Comparison of ENCODE assay signal across 15 mouse cellular contexts in the genomic region with DNA sequence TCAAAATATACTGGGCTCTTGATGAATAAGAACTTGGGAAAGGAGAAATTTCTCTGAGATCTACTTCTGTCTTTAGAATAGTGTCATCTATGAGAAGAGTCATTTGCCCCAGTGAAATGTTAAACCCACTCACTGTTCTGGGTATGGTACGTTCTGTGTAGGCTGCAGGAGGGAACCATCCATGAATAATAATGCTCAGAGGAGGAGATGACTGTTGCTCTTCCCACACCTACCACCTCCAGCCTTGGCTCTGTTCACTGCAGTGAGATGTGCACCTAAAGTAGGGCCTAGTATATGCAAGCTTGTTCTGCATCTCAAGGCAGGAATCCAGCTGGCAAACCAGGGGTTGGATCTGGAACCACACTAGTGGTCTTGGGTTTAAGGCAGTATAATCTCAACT.
A peak's percentile ranks its signal among the peaks of the same experiment; 100 is the strongest.
DNase-seq lines count a peak whose midpoint lies in the region.
"Had no signal": no experiment of that assay in that cellular context is flagged by ENCODE, and none has a peak within 500 bp of the region (broad histone marks: within the 10 kb centered on the region; RNA-seq: fewer than 3 reads in every experiment).

No protein-coding gene starts in this region.

- peak; percentile 78 to 82 for DNase-seq in frontal cortex, adult 2 months (ENCODE audit: extremely low spot score in 1 of 2, low spot score in 1 of 2)
- no peak for DNase-seq in frontal cortex, postnatal 14 days (ENCODE audit: low spot score in 2 of 2)
- peak; percentile 78 to 81 for DNase-seq in right cerebral cortex, adult 2 months (ENCODE audit: low spot score in 2 of 2)
- no peak for DNase-seq in right cerebral cortex, postnatal 4 days
- peak; percentile 79 to 83 for DNase-seq in left cerebral cortex, adult 9 months (ENCODE audit: low spot score in 2 of 2)
- no peak for DNase-seq in lung, adult 18-20 months
- DNase-seq in T-cell, adult 2 months (ENCODE audit: low spot score), result no peak
- DNase-seq: adrenal gland, postnatal 25 days; cerebellum, adult 11-12 months; cerebellum, postnatal 25 days; gastrocnemius, postnatal 36 days; kidney, adult 11 months; liver; lung, postnatal 10 days; thymus, postnatal 25 days had no signal

Comparison
In these comparisons a context has a peak if more than half of its experiments do, and no peak if none do; other contexts are left out.
1. DNase-seq: peak in frontal cortex, adult 2 months (2 of 2), right cerebral cortex, adult 2 months (2 of 2) and left cerebral cortex, adult 9 months (2 of 2); none in frontal cortex, postnatal 14 days (0 of 2), right cerebral cortex, postnatal 4 days (single experiment), lung, adult 18-20 months (0 of 2) and T-cell, adult 2 months (single experiment).